Mouse (Mus musculus) midbrain, embryonic 14.5 days (tissue): ENCODE measurements around the gene Gm9857. TPM values are rescaled to one million over a fixed set of nuclear protein-coding genes. Genes with fewer than 3 reads are reported as not detected.

ENCODE experiments used
- ATAC-seq: fragments of 200-750 bp; cut with Nextera tagmentation; 2 replicates; pipeline ENCODE4 v1.8.0; 2017; ENCODE audit warnings: moderate number of reproducible peaks, moderate library complexity; ENCODE audit not compliant: low FRiP score, low TSS enrichment
- DNase-seq: peaks from one replicate; pipeline ENCODE4 v3.0.0-alpha.2; 2015
- H3K27ac ChIP-seq: fragments of 300-500 bp; sonication (generic); replicated peaks from 2 replicates; pipeline ENCODE4 v1.5.1; 2014; ENCODE audit warnings: mild to moderate bottlenecking, low read depth, low read length, moderate library complexity
- H3K27me3 ChIP-seq: fragments of 300-500 bp; sonication (generic); 2 replicates; pipeline ENCODE4 v1.6.1; 2014; ENCODE audit warnings: low read length, control low read depth, mixed read lengths; ENCODE audit not compliant: control insufficient read depth, insufficient read depth
- H3K36me3 ChIP-seq: fragments of 300-500 bp; sonication (generic); 2 replicates; pipeline ENCODE4 v1.6.1; 2014; ENCODE audit warnings: low read length, control low read depth; ENCODE audit not compliant: control insufficient read depth, insufficient read depth
- H3K4me1 ChIP-seq: fragments of 300-500 bp; sonication (generic); 2 replicates; pipeline ENCODE4 v1.6.1; 2014; ENCODE audit warnings: mild to moderate bottlenecking, antibody characterized with exemption, low read length, control low read depth; ENCODE audit not compliant: control insufficient read depth, insufficient read depth
- H3K4me2 ChIP-seq: fragments of 300-500 bp; sonication (generic); 2 replicates; pipeline ENCODE4 v1.6.1; 2014; ENCODE audit warnings: mild to moderate bottlenecking, low read length, moderate library complexity
- H3K4me3 ChIP-seq: fragments of 300-500 bp; sonication (generic); replicated peaks from 2 replicates; pipeline ENCODE4 v1.5.1; 2014; ENCODE audit warnings: low read depth, low read length
- H3K9ac ChIP-seq: fragments of 300-500 bp; sonication (generic); replicated peaks from 2 replicates; pipeline ENCODE4 v1.6.1; 2014; ENCODE audit warnings: mild to moderate bottlenecking, low read length, moderate library complexity
- H3K9me3 ChIP-seq: fragments of 300-500 bp; sonication (generic); 2 replicates; pipeline ENCODE4 v1.6.1; 2016; ENCODE audit warnings: low read length, control low read depth, mixed read lengths; ENCODE audit not compliant: control insufficient read depth
- WGBS: fragments of 180-500 bp; shearing (Covaris S2); extraction: QIAGEN DNeasy Blood & Tissue Kit; methylation state at CpG from one replicate; pipeline ENCODE4 v1.1.7; 2014; 5-methylcytosine and 5-hydroxymethylcytosine counted together
- polyA plus RNA-seq: library from polyadenylated mRNA; unstranded; fragments of >200 nt; fragmentation: Nextera tagmentation; extraction: Ambion mirVana; gene quantifications from 2 replicates; pipeline ENCODE4 v1.2.1, GENCODE M21; 2014

Gm9857 gene
- polyA plus RNA-seq, 1 experiment from 2014 or later = not detected

DNA sequence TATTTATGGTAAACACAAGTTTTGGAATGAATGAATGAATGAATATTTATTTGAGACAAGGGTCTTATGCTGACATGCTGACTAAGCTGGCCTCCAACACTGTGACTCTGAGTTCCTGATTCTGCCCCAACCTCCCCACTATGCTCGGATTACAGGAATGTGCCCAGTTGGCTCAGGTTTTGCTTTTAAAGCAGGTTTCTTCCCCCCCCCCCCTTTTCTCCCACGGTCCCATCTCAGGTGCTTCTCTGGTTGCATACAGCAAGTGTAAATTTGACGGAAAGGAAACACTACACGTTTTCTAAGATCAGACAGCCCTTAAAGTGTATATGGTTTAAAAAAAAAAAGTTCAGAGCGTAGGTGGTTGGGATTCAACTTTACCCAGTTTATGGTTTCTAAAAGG, 672 bp downstream of the Gm9857 start, which contains the start of gene Henmt1:
Henmt1 (plus strand) TSS at position 301 of the 400 bp plus-strand sequence.
- no peak for ATAC-seq
- H3K4me2 ChIP-seq = peak within 1 kb of the TSS; percentile 55
- no peak within 1 kb of the TSS for H3K27ac ChIP-seq
- H3K36me3 ChIP-seq = no peaks in the 10 kb centered on the region
- no peaks in the 10 kb centered on the region for H3K4me1 ChIP-seq
- no peak for DNase-seq
- H3K4me3 ChIP-seq = peak within 1 kb of the TSS; percentile 31
- H3K27me3 ChIP-seq = no peaks in the 10 kb centered on the region
- no peaks in the 10 kb centered on the region for H3K9me3 ChIP-seq
- WGBS = 91% methylated on average over 5 of the region's 5 CpGs
- no peak within 1 kb of the TSS for H3K9ac ChIP-seq

DNA sequence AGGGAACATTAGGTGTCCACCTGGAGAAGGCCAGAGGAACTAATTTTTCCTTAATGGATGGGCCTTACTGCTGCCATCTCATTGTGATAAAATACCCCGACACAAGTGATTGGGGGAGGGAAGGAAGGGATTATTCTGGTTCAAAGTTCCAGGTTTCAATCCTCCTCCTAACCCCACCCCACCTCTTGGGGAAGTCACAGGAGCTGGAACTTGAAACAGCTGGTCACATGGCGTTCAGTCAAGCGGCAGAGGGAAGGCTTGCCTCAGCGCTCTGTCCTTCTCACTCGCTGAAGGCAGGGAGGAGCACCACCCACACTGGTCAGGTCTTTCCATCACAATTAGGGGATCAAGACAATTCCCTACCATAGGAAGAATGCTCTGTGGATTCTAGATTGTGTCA, 1.6 kb downstream of the Gm9857 start:
- DNase-seq = no peak
- no peak overlapping the region for H3K27ac ChIP-seq
- H3K4me1 ChIP-seq = no peaks in the 10 kb centered on the region
- no peak overlapping the region for H3K4me2 ChIP-seq
- no peak overlapping the region for H3K4me3 ChIP-seq
- no peaks in the 10 kb centered on the region for H3K27me3 ChIP-seq
- no peaks in the 10 kb centered on the region for H3K9me3 ChIP-seq
- H3K9ac ChIP-seq = no peak overlapping the region
- 92% methylated on average over 5 of the region's 5 CpGs for WGBS
- H3K36me3 ChIP-seq = no peaks in the 10 kb centered on the region
- ATAC-seq = no peak

DNA sequence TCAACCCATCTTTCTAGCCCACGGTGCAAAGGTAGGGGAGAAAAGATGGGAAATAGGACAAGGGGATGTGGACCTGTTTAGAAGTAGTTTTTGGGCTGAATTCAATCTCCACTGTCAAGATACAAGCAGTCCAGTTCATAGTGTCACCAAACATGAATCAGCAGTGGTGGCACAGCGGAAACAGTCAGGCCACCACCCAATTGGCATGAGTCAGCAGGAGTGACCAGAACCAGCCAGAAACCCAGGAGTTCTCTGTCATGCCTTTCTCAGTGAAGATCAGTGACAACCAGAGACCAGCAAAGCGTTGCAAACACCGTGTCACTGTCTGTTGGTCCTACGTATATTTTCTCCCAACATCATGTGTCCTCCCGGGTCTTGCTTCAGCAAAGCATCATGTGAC, 6.7 kb downstream of the Gm9857 start:
- no peak for ATAC-seq
- Histone ChIP-seq H3K4me3 (no peak overlapping the region), H3K27ac (no peak overlapping the region), H3K36me3 (no peaks in the 10 kb centered on the region), H3K4me1 (no peaks in the 10 kb centered on the region), H3K4me2 (no peak overlapping the region), H3K27me3 (no peaks in the 10 kb centered on the region), H3K9me3 (no peaks in the 10 kb centered on the region), H3K9ac (no peak overlapping the region)
- WGBS = 97% methylated on average over 6 of the region's 6 CpGs
- no peak for DNase-seq

DNA sequence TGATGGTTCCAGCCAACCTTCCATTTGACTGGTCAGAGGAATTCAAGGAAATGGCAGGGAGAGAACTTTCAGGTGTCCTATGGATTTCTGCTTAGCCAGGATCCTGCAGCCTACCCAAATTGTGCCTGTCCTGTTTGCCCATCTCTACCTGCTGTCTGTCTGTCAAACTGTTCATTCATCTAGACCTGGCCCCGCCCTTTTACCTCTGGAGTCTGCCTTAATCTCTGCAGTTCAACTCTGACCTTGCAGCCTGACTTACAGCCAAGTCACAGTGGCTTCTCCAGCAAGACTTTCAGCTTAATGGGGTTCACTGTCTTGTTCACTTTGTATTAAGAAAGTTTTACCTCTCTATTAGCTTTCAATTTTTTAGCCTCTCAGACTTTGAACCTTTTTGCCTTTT, 13.9 kb downstream of the Gm9857 start:
- Histone ChIP-seq H3K4me2 (no peak overlapping the region), H3K36me3 (no peaks in the 10 kb centered on the region), H3K4me1 (no peaks in the 10 kb centered on the region), H3K9ac (no peak overlapping the region), H3K9me3 (no peaks in the 10 kb centered on the region), H3K27me3 (no peaks in the 10 kb centered on the region), H3K4me3 (no peak overlapping the region), H3K27ac (no peak overlapping the region)
- 75% methylated on average over 1 of the region's 1 CpGs for WGBS
- ATAC-seq (no peak), DNase-seq (no peak)

DNA sequence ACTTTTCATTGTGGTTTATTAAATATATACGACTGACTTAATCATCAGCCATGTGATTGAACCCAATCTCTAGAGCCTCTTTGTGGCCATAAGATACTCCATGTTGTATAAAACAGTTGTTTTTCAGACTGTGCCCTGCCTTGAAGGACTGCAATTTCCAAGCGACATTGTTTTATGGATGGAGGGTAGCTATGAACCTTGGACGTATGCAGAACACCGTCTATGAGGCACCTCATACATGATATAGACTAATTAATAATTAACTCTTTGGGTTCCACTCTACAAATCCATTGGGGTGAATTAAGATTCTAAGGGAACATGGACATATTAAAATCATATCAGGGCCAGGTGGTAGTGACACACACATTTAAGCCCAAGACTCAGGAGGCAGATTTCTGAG, 14.6 kb downstream of the Gm9857 start:
- Histone ChIP-seq H3K4me1 (no peaks in the 10 kb centered on the region), H3K4me2 (no peak overlapping the region), H3K27ac (no peak overlapping the region), H3K9me3 (no peaks in the 10 kb centered on the region), H3K9ac (no peak overlapping the region), H3K36me3 (no peaks in the 10 kb centered on the region), H3K4me3 (no peak overlapping the region), H3K27me3 (no peaks in the 10 kb centered on the region)
- DNase-seq = no peak
- ATAC-seq = no peak
- 92% methylated on average over 4 of the region's 4 CpGs for WGBS

DNA sequence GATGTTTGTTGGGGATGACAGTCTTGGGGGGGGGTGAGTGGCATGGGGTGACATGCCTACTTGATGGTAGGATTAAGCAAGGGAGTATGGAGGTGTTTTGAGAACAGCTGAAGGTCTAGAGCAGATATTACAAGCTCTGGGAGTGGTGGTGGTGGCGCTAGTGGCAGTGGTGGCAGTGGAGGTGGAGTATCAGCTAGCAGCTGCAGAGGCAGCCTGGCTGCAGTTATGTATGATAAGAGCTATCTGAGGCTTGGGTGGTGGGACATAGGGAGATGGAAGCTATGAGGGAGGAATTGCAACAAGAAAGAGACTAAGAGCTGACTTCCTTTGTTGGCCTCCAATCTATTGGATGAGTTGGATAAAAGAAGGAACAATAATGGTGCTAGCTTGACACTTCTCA, 18.4 kb downstream of the Gm9857 start:
- WGBS = 88% methylated on average over 1 of the region's 1 CpGs
- DNase-seq (no peak), ATAC-seq (no peak)
- Histone ChIP-seq H3K4me1 (no peaks in the 10 kb centered on the region), H3K27ac (no peak overlapping the region), H3K9ac (no peak overlapping the region), H3K4me3 (no peak overlapping the region), H3K27me3 (no peaks in the 10 kb centered on the region), H3K9me3 (no peaks in the 10 kb centered on the region), H3K4me2 (no peak overlapping the region), H3K36me3 (no peaks in the 10 kb centered on the region)

DNA sequence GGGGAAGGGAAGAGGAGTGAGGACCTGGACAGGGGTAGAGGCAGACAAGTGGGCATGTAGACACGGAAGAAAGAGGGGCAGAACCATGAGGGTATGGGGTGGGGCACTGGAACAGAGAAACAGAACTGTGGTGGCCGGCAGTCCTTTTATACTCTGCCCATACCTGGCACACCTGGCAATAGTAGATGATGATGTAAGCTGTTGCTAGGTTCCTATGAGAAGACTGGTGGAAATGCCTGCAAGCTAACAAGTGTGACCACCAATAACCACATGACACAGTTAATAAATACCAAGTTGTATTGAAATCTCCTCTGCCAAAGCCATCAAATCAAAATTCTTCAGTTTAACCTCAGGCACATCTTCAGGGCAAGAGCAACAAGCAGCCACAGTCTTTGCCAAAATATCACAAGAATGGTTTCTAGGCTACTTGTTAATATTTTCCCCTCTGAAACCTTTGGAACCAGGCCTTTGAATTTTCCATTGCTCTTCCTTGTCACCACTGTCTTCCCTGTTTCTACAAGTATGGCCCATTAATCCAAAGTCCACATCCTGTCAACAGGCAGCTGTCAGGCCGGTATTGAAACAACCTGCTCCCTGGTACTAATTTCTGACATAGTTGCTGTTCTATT, 19.7 kb downstream of the Gm9857 start:
- no peak for ATAC-seq
- Histone ChIP-seq H3K4me2 (no peak overlapping the region), H3K4me3 (no peak overlapping the region), H3K27ac (no peak overlapping the region), H3K4me1 (no peaks in the 10 kb centered on the region), H3K9me3 (no peaks in the 10 kb centered on the region), H3K27me3 (no peaks in the 10 kb centered on the region), H3K36me3 (no peaks in the 10 kb centered on the region), H3K9ac (no peak overlapping the region)
- WGBS = 89% methylated on average over 3 of the region's 3 CpGs
- no peak for DNase-seq

DNA sequence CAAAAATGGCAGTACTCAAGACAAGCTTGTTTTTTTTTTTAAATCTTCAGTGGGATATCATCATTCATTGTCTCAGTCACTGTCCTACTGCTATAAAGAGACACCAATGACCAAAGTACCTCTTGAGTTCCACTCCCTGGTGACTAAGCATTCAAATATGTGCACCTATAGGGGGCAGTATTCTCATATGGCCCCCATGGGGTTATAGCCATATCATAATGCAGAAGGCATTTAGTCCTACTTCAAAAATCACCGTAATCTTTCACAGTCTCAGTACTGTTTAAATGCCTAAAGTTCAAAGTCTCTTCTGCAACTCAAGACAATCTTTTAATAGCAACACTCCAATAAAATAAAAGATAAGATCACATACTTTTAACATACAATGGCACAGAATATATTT, 21.4 kb downstream of the Gm9857 start:
- no peak overlapping the region for H3K27ac ChIP-seq
- DNase-seq (no peak), ATAC-seq (no peak)
- H3K4me2 ChIP-seq = no peak overlapping the region
- H3K4me3 ChIP-seq = no peak overlapping the region
- H3K4me1 ChIP-seq = no peaks in the 10 kb centered on the region
- 92% methylated on average over 1 of the region's 1 CpGs for WGBS
- H3K9ac ChIP-seq = no peak overlapping the region
- H3K36me3 ChIP-seq = no peaks in the 10 kb centered on the region
- H3K9me3 ChIP-seq = no peaks in the 10 kb centered on the region
- H3K27me3 ChIP-seq = no peaks in the 10 kb centered on the region

DNA sequence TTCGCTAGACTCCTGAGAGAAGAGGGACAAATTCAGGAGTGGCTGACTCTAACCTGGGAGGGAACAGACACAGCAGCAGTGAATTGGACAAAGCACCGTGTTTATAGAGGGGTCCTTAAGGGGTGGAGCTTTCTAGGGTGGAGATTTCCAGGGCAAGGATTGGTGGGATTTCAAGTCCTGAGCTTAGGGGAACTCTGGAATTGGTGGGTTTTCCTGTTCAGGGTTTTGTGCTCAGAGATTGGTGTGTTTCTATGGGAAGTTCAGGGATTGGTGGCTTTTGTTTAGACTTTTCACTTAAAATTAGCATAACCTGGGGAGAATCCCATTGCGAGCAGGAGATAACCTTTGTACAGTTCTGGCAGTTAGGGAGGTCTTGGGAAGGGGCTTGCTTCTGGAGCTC, 22.3 kb downstream of the Gm9857 start:
- Histone ChIP-seq H3K9ac (no peak overlapping the region), H3K36me3 (no peaks in the 10 kb centered on the region), H3K4me1 (no peaks in the 10 kb centered on the region), H3K27ac (no peak overlapping the region), H3K4me3 (no peak overlapping the region), H3K9me3 (no peaks in the 10 kb centered on the region), H3K27me3 (no peaks in the 10 kb centered on the region), H3K4me2 (no peak overlapping the region)
- 44% methylated on average over 3 of the region's 3 CpGs for WGBS
- DNase-seq = no peak
- no peak for ATAC-seq
